Mouse (Mus musculus) heart, embryonic 13.5 days (tissue): ENCODE data around the gene Nqo2. TPM values are rescaled to one million over a fixed set of nuclear protein-coding genes. Genes with fewer than 3 reads are reported as not detected.

ENCODE experiments used
- ATAC-seq: fragments of 200-750 bp; cut with Nextera tagmentation; 2 replicates; pipeline ENCODE4 v1.8.0; 2017; ENCODE audit warnings: moderate TSS enrichment; ENCODE audit not compliant: insufficient number of reproducible peaks, low FRiP score, low TSS enrichment; ENCODE audit errors: extremely low read depth
- H3K27ac ChIP-seq: fragments of 300-500 bp; sonication (generic); replicated peaks from 2 replicates; pipeline ENCODE4 v1.5.1; 2015; ENCODE audit warnings: moderate library complexity, mild to moderate bottlenecking, inconsistent platforms
- H3K27me3 ChIP-seq: fragments of 300-500 bp; sonication (generic); replicated peaks from 2 replicates; pipeline ENCODE4 v1.6.1; 2015; ENCODE audit warnings: mild to moderate bottlenecking, inconsistent platforms
- H3K36me3 ChIP-seq: fragments of 300-500 bp; sonication (generic); 2 replicates; pipeline ENCODE4 v1.6.1; 2015; ENCODE audit warnings: mild to moderate bottlenecking, inconsistent platforms
- H3K4me1 ChIP-seq: fragments of 300-500 bp; sonication (generic); 2 replicates; pipeline ENCODE4 v1.6.1; 2015; ENCODE audit warnings: inconsistent platforms
- H3K4me2 ChIP-seq: fragments of 300-500 bp; sonication (generic); 2 replicates; pipeline ENCODE4 v1.6.1; 2015; ENCODE audit warnings: inconsistent platforms, mild to moderate bottlenecking, moderate library complexity
- H3K4me3 ChIP-seq: fragments of 300-500 bp; sonication (generic); 2 replicates; pipeline ENCODE4 v1.5.1; 2015; ENCODE audit warnings: moderate library complexity, mild to moderate bottlenecking, inconsistent platforms
- H3K9ac ChIP-seq: fragments of 300-500 bp; sonication (generic); 2 replicates; pipeline ENCODE4 v1.6.1; 2015; ENCODE audit warnings: inconsistent platforms, mild to moderate bottlenecking, moderate library complexity
- H3K9me3 ChIP-seq: fragments of 300-500 bp; sonication (generic); 2 replicates; pipeline ENCODE4 v1.6.1; 2016; ENCODE audit warnings: inconsistent platforms
- WGBS: fragments of 180-500 bp; shearing (Covaris S2); methylation state at CpG from one replicate; pipeline ENCODE4 v1.1.7; 2015; ENCODE audit warnings: mixed read lengths; 5-methylcytosine and 5-hydroxymethylcytosine counted together
- polyA plus RNA-seq: library from polyadenylated mRNA; unstranded; fragments of >200 nt; fragmentation: Nextera tagmentation; extraction: Ambion mirVana; gene quantifications from 2 replicates; pipeline ENCODE4 v1.2.1, GENCODE M21; 2015

Gene Nqo2
- polyA plus RNA-seq, 1 experiment from 2014 or later = 23.7 TPM

DNA sequence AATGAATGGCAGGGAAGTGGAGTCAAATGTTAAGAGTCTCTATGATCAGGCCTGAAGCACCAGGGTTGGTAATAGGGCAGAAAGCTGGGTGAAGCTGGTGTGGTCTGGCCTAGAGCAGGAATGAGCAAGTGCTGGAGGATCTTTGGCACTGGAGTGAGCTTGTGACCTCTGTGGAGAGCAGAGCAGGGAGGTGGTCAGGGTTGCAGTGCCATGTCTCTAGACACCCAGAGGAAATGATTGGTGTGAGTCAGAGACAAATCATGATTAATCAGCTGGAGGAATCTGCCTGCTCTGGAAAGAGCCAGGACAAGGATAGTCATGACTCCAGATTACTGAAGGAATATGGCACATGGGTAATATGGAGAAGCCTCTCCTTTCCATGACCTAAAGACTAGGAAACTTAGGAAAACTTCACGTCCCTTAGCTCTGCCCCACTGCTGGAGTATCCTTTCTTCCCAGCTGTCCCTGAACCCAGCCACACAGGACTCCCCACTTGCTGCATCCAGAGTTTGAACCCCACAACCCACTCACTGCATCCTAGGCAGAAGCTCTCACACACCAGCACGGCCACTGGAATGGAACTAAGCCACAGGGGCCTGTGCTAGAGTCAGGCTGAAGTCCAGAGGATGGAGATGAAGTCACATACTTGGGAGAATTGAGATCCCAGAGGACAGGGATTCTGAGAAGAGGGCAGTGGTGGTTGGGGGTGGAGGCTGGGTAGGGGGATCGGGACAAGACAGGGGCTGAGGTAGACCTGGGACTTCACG lies 13.0 kb upstream of the Nqo2 start:
- WGBS = 79% methylated on average over 4 of the region's 4 CpGs
- Histone ChIP-seq H3K4me2 (no peak overlapping the region), H3K4me1 (no peaks in the 10 kb centered on the region), H3K9ac (no peak overlapping the region), H3K36me3 (no peaks in the 10 kb centered on the region), H3K4me3 (no peak overlapping the region), H3K27me3 (no peaks in the 10 kb centered on the region), H3K9me3 (no peaks in the 10 kb centered on the region), H3K27ac (no peak overlapping the region)
- ATAC-seq = no peak

GRCm38 (mm10) chr13:33952075-33952449 lies 12.4 kb upstream of the Nqo2 start:
- 45% methylated on average over 1 of the region's 1 CpGs for WGBS
- Histone ChIP-seq H3K36me3 (no peaks in the 10 kb centered on the region), H3K27ac (no peak overlapping the region), H3K4me2 (no peak overlapping the region), H3K4me1 (no peaks in the 10 kb centered on the region), H3K9me3 (no peaks in the 10 kb centered on the region), H3K4me3 (no peak overlapping the region), H3K27me3 (no peaks in the 10 kb centered on the region), H3K9ac (no peak overlapping the region)
- ATAC-seq = no peak

- H3K4me1 ChIP-seq = no peaks in the 10 kb centered on the region
- 77% methylated on average over 2 of the region's 2 CpGs for WGBS
- H3K4me2 ChIP-seq = no peak overlapping the region
- no peaks in the 10 kb centered on the region for H3K36me3 ChIP-seq
- no peak overlapping the region for H3K4me3 ChIP-seq
- ATAC-seq = no peak
- no peak overlapping the region for H3K9ac ChIP-seq
- no peak overlapping the region for H3K27ac ChIP-seq
- H3K9me3 ChIP-seq = no peaks in the 10 kb centered on the region
- H3K27me3 ChIP-seq = no peaks in the 10 kb centered on the region
Observed at GRCm38 (mm10) chr13:33952947-33953346, 11.5 kb upstream of the Nqo2 start.

DNA sequence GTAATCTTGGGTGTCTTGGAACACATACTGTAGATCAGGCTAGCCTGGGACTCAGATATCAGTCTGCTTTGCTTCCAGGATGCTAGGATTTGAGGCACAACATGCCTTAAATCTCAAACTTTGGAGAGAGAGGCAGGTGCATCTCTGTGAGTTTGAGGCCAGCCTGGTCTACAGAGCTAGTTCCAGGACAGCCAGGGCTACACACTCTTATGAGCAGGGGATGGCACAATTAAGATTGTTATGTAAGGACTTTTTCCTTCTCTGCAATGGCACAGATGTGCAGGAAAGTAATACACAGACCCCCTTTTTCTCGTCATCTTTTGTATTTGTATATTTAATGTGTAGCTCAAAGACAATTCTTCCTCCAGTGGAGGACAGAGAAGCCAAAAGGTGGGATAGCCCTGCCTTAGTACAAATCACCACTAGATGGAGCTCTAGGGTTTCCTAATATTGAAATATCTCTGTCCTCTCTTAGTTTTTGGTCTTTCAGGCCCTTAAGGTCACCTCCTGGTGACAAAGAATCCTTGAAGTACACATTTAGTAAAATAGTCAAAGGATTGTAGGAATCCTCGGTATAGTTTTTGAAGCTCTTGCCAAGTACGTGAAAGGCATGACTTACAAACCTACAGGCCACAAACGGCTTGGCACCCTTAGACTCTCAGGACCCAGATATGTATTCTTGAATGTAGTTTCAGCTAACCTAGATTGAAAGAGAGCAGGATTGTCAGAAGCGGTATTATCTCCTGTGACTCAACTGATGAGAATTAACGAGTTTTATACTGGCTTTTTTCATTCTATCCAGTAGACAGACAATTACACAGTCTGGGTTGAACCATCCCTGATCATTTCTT lies 7.7 kb upstream of the Nqo2 start:
- no peak overlapping the region for H3K4me2 ChIP-seq
- WGBS = 37% methylated on average over 6 of the region's 6 CpGs
- no peaks in the 10 kb centered on the region for H3K4me1 ChIP-seq
- no peak overlapping the region for H3K4me3 ChIP-seq
- H3K9ac ChIP-seq = no peak overlapping the region
- H3K36me3 ChIP-seq = no peaks in the 10 kb centered on the region
- H3K27me3 ChIP-seq = no peaks in the 10 kb centered on the region
- ATAC-seq = no peak
- no peaks in the 10 kb centered on the region for H3K9me3 ChIP-seq
- H3K27ac ChIP-seq = no peak overlapping the region

- H3K27me3 ChIP-seq = no peaks in the 10 kb centered on the region
- WGBS = 73% methylated on average over 2 of the region's 2 CpGs
- no peak overlapping the region for H3K4me3 ChIP-seq
- no peaks in the 10 kb centered on the region for H3K9me3 ChIP-seq
- no peak for ATAC-seq
- H3K4me1 ChIP-seq = peaks cover 3% of the 10 kb centered on the region
- H3K36me3 ChIP-seq = no peaks in the 10 kb centered on the region
- H3K4me2 ChIP-seq = no peak overlapping the region
- H3K27ac ChIP-seq = no peak overlapping the region
- no peak overlapping the region for H3K9ac ChIP-seq
Observed at GRCm38 (mm10) chr13:33959771-33960170, 4.7 kb upstream of the Nqo2 start.

DNA sequence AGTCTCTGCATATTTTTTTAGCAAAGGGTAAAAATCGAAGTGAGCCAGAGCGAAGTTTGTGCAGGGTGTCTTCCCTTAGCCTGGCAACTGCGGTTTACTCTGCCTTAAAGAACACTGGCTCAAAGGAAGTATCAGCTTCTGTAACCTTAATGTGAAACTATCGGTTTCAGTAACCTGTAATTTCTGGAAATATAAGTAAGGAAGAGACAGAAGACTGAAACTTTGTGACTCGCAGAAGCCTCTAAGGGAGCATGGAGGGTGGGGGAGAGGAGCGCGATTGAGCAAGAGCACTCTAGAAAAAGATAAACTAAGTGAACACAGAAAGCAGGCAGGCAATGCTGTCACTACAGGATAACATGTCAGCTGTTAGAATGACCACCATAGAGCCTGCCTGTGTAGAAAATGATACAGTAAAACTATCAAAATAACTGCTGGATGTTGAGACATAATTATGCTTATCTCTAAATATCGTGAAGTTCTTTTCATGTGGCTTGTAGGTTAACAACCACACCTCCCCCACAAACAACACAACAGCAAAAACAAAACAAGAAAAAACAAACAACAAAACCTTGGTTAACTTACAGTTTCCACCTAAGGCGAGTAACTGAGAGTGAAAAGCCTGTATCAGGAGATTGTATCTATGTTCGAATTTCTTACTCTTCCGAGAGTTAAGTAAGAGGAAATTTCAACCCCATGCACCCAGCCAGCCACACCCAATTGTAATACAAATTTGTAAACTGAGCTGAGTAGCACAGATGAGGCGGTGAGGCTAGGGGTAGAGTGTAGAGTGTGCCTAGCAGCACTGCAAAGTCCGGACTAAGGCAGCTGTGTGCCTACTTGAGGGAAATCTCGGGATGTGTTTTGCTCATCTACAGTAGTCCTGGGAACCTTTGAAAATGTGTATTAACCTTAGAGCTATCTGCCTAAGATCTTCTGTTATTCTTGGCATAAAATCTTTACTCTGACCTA lies 853 bp downstream of the Nqo2 start:
- H3K27me3 ChIP-seq = no peaks in the 10 kb centered on the region
- peak overlapping the region; percentile 77 for H3K4me2 ChIP-seq
- WGBS = 12% methylated on average over 14 of the region's 14 CpGs
- peak; percentile 62; the same call in 1 of the 2 replicates for ATAC-seq
- peak overlapping the region; percentile 96 for H3K27ac ChIP-seq
- peaks cover 21% of the 10 kb centered on the region for H3K4me1 ChIP-seq
- peaks cover 4% of the 10 kb centered on the region; the same call in 1 of the 2 replicates for H3K36me3 ChIP-seq
- peak overlapping the region; percentile 88 for H3K9ac ChIP-seq
- H3K9me3 ChIP-seq = no peaks in the 10 kb centered on the region
- H3K4me3 ChIP-seq = peak overlapping the region; percentile 74

GRCm38 (mm10) chr13:33966025-33966412 lies 1.5 kb downstream of the Nqo2 start:
- ATAC-seq = no peak

DNA sequence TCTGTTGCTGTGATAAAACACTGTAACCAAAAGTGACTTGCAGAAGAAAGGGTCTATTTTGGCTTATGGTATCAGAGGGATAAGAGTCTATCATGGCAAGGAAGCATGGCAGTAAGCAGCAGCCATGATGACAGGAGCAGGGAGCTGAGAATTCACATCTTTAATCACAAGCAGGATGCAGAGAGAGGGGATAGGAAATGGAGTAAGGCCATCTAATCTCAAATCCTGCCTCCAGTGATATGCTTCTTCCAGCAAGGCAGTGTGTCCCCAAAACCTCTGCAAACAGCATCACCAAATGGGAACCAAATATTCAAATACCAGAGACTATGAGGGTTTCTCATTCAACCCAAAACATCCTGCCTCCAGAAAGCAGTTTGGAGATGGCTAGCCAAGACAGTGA lies 2.1 kb downstream of the Nqo2 start:
- Histone ChIP-seq H3K4me2 (no peak overlapping the region), H3K4me3 (no peak overlapping the region), H3K9me3 (no peaks in the 10 kb centered on the region), H3K4me1 (peaks cover 21% of the 10 kb centered on the region), H3K27ac (no peak overlapping the region), H3K9ac (no peak overlapping the region), H3K27me3 (no peaks in the 10 kb centered on the region), H3K36me3 (peaks cover 13% of the 10 kb centered on the region)
- ATAC-seq = no peak

More at GRCm38 (mm10) chr13:33966025-33966412, 1.5 kb downstream of the Nqo2 start:
- 26% methylated on average over 4 of the region's 4 CpGs for WGBS
- Histone ChIP-seq H3K27me3 (no peaks in the 10 kb centered on the region), H3K4me3 (peak overlapping the region; percentile 74), H3K9me3 (no peaks in the 10 kb centered on the region), H3K4me2 (peak overlapping the region; percentile 77), H3K9ac (peak overlapping the region; percentile 88; the same call in 1 of the 2 replicates), H3K27ac (no peak overlapping the region), H3K36me3 (peaks cover 11% of the 10 kb centered on the region), H3K4me1 (peaks cover 21% of the 10 kb centered on the region)

DNA sequence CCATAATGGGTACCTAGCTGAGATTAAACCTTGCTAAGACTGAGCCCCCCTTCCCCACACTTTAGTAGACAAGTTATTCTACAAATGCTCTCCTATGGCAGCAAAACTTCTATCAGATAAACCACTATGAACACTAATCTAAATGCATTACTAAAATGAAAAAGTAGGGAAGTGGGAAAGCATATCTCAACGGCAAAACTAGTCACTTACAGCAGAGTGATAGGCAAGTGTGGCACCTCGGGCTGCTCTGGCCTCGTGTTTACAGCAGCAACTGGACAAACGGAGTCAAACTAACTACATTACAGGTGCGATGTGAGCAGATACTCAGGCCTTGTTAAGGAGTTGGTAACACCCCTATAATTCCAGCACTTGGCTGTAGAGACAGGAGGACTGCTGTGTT lies 25.1 kb downstream of the Nqo2 start:
- no peak for ATAC-seq
- no peaks in the 10 kb centered on the region for H3K9me3 ChIP-seq
- WGBS = 72% methylated on average over 5 of the region's 5 CpGs
- H3K36me3 ChIP-seq = peaks cover 42% of the 10 kb centered on the region
- H3K4me1 ChIP-seq = no peaks in the 10 kb centered on the region
- no peak overlapping the region for H3K4me2 ChIP-seq
- H3K27ac ChIP-seq = no peak overlapping the region
- H3K4me3 ChIP-seq = no peak overlapping the region
- no peak overlapping the region for H3K9ac ChIP-seq
- no peaks in the 10 kb centered on the region for H3K27me3 ChIP-seq

DNA sequence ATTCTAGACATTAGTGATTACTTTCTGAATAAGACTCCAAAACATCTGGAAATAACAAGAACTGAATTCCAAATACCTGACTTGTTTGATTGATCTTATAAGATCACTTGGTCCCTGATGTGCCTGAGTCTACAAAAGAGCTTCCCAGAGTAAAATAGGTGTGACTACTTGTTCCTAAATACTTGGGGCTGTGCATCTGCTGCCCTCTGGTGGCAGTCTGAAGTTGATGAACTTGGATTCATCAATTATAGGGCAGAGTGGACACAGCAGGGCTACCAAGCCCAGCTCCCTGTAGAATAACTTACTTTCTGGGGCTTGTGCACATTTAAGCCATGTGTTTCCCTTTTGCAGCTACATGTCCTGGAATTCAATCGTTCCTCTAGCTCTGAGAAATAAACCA lies 30.7 kb downstream of the Nqo2 start:
- Histone ChIP-seq H3K36me3 (peaks cover 11% of the 10 kb centered on the region), H3K4me3 (no peak overlapping the region), H3K27ac (no peak overlapping the region), H3K9ac (no peak overlapping the region), H3K4me2 (no peak overlapping the region), H3K27me3 (no peaks in the 10 kb centered on the region), H3K4me1 (no peaks in the 10 kb centered on the region), H3K9me3 (no peaks in the 10 kb centered on the region)
- ATAC-seq = no peak
- 15% methylated on average over 1 of the region's 1 CpGs for WGBS
